Mouse (Mus musculus) kidney, postnatal 25 days (tissue): ENCODE measurements around the gene Cpox.

ENCODE experiments used
- DNase-seq, 2 experiments: peaks; one replicate each; pipeline ENCODE4 v3.0.0; 2021; ENCODE audit warnings: mixed read lengths in 2 of 2

Cpox gene

GRCm38 (mm10) chr16:58763076-58763475 lies 93.0 kb downstream of the Cpox start, which contains the start of gene Olfr172:
TSS of gene Olfr172 (minus strand) at chr16:58763176.
- no peak for DNase-seq
